Mouse (Mus musculus) hindbrain, embryonic 12.5 days (tissue): Measurements from ENCODE around the gene Uhmk1. TPM values are rescaled to one million over a fixed set of nuclear protein-coding genes. Genes with fewer than 3 reads are reported as not detected.

Source experiments
- ATAC-seq: fragments of 200-750 bp; cut with Nextera tagmentation; 2 replicates; pipeline ENCODE4 v1.8.0; 2017; ENCODE audit warnings: moderate TSS enrichment; ENCODE audit not compliant: low FRiP score
- H3K27ac ChIP-seq: fragments of 300-500 bp; sonication (generic); 2 replicates; pipeline ENCODE4 v1.5.1; 2016; ENCODE audit warnings: mild to moderate bottlenecking
- H3K27me3 ChIP-seq: fragments of 300-500 bp; sonication (generic); 2 replicates; pipeline ENCODE4 v1.6.1; 2016; ENCODE audit warnings: mild to moderate bottlenecking
- H3K36me3 ChIP-seq: fragments of 300-500 bp; sonication (generic); 2 replicates; pipeline ENCODE4 v1.6.1; 2016; ENCODE audit warnings: mild to moderate bottlenecking
- H3K4me1 ChIP-seq: fragments of 300-500 bp; sonication (generic); 2 replicates; pipeline ENCODE4 v1.6.1; 2016
- H3K4me2 ChIP-seq: fragments of 300-500 bp; sonication (generic); replicated peaks from 2 replicates; pipeline ENCODE4 v1.6.1; 2016; ENCODE audit warnings: mild to moderate bottlenecking
- H3K4me3 ChIP-seq: fragments of 300-500 bp; sonication (generic); 2 replicates; pipeline ENCODE4 v1.5.1; 2016; ENCODE audit warnings: mild to moderate bottlenecking
- H3K9ac ChIP-seq: fragments of 300-500 bp; sonication (generic); 2 replicates; pipeline ENCODE4 v1.6.1; 2016; ENCODE audit warnings: mild to moderate bottlenecking, moderate library complexity
- H3K9me3 ChIP-seq: fragments of 300-500 bp; sonication (generic); replicated peaks from 2 replicates; pipeline ENCODE4 v1.6.1; 2016; ENCODE audit warnings: mild to moderate bottlenecking
- WGBS: fragments of 180-500 bp; shearing (Covaris S2); methylation state at CpG from one replicate; pipeline ENCODE4 v1.1.7; 2016; 5-methylcytosine and 5-hydroxymethylcytosine counted together
- polyA plus RNA-seq: library from polyadenylated mRNA; unstranded; fragments of >200 nt; fragmentation: Nextera tagmentation; extraction: Ambion mirVana; gene quantifications from 2 replicates; pipeline ENCODE4 v1.2.1, GENCODE M21; 2016

Gene Uhmk1
- polyA plus RNA-seq, 1 experiment from 2014 or later = 15.3 TPM

GRCm38 (mm10) chr1:170150870-170151269 is 64.3 kb downstream of the Uhmk1 start:
- H3K9me3 ChIP-seq = no peaks in the 10 kb centered on the region

GRCm38 (mm10) chr1:170149756-170150155 is 65.4 kb downstream of the Uhmk1 start:
- no peak overlapping the region for H3K9ac ChIP-seq
- peaks cover 22% of the 10 kb centered on the region for H3K36me3 ChIP-seq
- no peaks in the 10 kb centered on the region for H3K4me1 ChIP-seq
- H3K4me3 ChIP-seq = no peak overlapping the region
- H3K27ac ChIP-seq = no peak overlapping the region
- no peaks in the 10 kb centered on the region for H3K27me3 ChIP-seq
- no peaks in the 10 kb centered on the region for H3K9me3 ChIP-seq
- no peak overlapping the region for H3K4me2 ChIP-seq
- WGBS = 89% methylated on average over 4 of the region's 4 CpGs
- no peak for ATAC-seq

More at GRCm38 (mm10) chr1:170150870-170151269, 64.3 kb downstream of the Uhmk1 start:
- 75% methylated on average over 6 of the region's 6 CpGs for WGBS
- Histone ChIP-seq H3K27me3 (no peaks in the 10 kb centered on the region), H3K4me2 (no peak overlapping the region), H3K36me3 (peaks cover 23% of the 10 kb centered on the region), H3K9ac (no peak overlapping the region), H3K4me1 (no peaks in the 10 kb centered on the region), H3K4me3 (no peak overlapping the region), H3K27ac (no peak overlapping the region)
- no peak for ATAC-seq

GRCm38 (mm10) chr1:170148536-170148935 is 66.7 kb downstream of the Uhmk1 start:
- peaks cover 24% of the 10 kb centered on the region for H3K36me3 ChIP-seq
- no peak for ATAC-seq
- H3K4me3 ChIP-seq = no peak overlapping the region
- no peak overlapping the region for H3K4me2 ChIP-seq
- WGBS = 97% methylated on average over 6 of the region's 6 CpGs
- no peaks in the 10 kb centered on the region for H3K27me3 ChIP-seq
- no peak overlapping the region for H3K27ac ChIP-seq
- no peaks in the 10 kb centered on the region for H3K9me3 ChIP-seq
- H3K4me1 ChIP-seq = no peaks in the 10 kb centered on the region
- no peak overlapping the region for H3K9ac ChIP-seq

GRCm38 (mm10) chr1:170147651-170148448 is 67.3 kb downstream of the Uhmk1 start:
- WGBS = 88% methylated on average over 9 of the region's 9 CpGs
- H3K4me2 ChIP-seq = no peak overlapping the region
- no peaks in the 10 kb centered on the region for H3K4me1 ChIP-seq
- H3K36me3 ChIP-seq = peaks cover 28% of the 10 kb centered on the region
- no peak for ATAC-seq
- H3K27ac ChIP-seq = no peak overlapping the region
- H3K9me3 ChIP-seq = no peaks in the 10 kb centered on the region
- H3K27me3 ChIP-seq = no peaks in the 10 kb centered on the region
- no peak overlapping the region for H3K4me3 ChIP-seq
- no peak overlapping the region for H3K9ac ChIP-seq

- Histone ChIP-seq H3K36me3 (peaks cover 30% of the 10 kb centered on the region), H3K9me3 (no peaks in the 10 kb centered on the region), H3K9ac (no peak overlapping the region), H3K4me3 (no peak overlapping the region), H3K27ac (no peak overlapping the region), H3K4me2 (no peak overlapping the region), H3K27me3 (no peaks in the 10 kb centered on the region), H3K4me1 (no peaks in the 10 kb centered on the region)
- no peak for ATAC-seq
- 95% methylated on average over 4 of the region's 4 CpGs for WGBS
These were observed 69.6 kb downstream of the Uhmk1 start for GRCm38 (mm10) chr1:170145606-170146005.

Other genes with a start within 250 kb of the Uhmk1 start
- 21.9 and 29.4 TPM in 2 replicates for gene Hsd17b7, start 246.2 kb downstream of the Uhmk1 start, polyA plus RNA-seq
- gene Ddr2, start 104.6 kb downstream of the Uhmk1 start, polyA plus RNA-seq = 42.1 and 52.5 TPM in 2 replicates
- 67.8 and 72.8 TPM in 2 replicates for gene Uap1, start 40.4 kb downstream of the Uhmk1 start, polyA plus RNA-seq
- not detected in 2 replicates for gene Sh2d1b2, start 17.4 kb upstream of the Uhmk1 start, polyA plus RNA-seq
- not detected in 2 replicates for gene Sh2d1b1, start 61.9 kb upstream of the Uhmk1 start, polyA plus RNA-seq
- 3.5 and 3.8 TPM in 2 replicates for gene Gm7694, start 90.9 kb upstream of the Uhmk1 start, polyA plus RNA-seq
- 0.95 and 1.1 TPM in 2 replicates for gene Spata46, start 93.4 kb upstream of the Uhmk1 start, polyA plus RNA-seq